Mouse (Mus musculus): Measurements from ENCODE around the gene 4930558K02Rik. TPM values are rescaled to one million over a fixed set of nuclear protein-coding genes. Genes with fewer than 3 reads are reported as not detected.
A peak's percentile ranks its signal among the peaks of the same experiment; 100 is the strongest.

4930558K02Rik gene
- polyA plus RNA-seq (2012; rRNA removed): 0.11 and 0.12 TPM in 2 replicates

DNA sequence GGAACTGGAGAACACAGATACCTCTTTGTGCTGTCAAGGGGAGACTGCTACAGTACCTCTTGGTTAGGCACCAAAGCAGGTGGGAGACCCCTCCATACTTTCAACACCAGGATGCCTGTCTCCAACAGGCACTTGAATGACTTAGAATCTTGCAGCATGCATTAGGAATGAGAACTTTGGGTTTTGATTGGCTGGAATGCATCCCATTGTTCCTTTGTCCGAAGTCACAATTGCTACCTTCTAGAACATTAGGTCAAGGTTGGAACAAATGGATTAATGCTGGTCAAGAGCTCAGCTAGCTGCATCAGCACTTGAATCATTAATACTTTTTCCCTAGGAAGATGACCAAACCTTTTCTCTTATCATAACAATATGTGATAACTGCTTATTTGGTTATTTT lies at the start of gene 4930558K02Rik:
4930558K02Rik (minus strand) TSS at position 101 of the 400 bp plus-strand sequence.
- no peak for DNase-seq (ENCODE audit: extremely low spot score in 1 of 2, low spot score in 1 of 2)

DNA sequence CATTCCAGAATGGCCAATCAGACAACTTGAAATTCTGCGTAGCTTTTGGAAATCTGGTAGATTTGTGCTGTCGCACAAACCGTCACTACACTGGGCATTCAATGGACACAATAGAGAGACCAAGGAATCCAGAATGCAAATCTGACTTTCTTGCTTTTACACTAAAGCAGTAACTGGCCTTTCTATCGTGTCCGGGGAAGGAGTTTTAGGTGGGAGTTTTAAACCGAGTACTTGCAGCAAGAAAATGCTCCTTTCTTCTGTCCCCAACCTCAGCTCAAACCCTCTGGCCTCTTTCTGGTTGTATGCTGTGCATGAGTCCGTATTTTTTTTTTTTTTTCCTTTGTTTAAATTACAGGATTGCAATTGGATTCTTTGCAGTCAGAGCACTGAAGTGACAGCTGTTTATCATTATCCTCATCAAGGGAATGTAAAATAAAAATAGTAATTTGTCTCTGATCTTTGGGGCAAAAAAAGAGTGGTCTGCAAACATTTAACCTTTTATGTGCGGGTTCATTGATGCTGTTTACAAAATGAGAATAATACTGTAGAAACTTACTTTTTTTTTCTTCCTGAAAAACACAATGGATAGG lies 44.3 kb upstream of the 4930558K02Rik start:
- DNase-seq (ENCODE audit: extremely low spot score in 1 of 2, low spot score in 1 of 2): no peak

DNA sequence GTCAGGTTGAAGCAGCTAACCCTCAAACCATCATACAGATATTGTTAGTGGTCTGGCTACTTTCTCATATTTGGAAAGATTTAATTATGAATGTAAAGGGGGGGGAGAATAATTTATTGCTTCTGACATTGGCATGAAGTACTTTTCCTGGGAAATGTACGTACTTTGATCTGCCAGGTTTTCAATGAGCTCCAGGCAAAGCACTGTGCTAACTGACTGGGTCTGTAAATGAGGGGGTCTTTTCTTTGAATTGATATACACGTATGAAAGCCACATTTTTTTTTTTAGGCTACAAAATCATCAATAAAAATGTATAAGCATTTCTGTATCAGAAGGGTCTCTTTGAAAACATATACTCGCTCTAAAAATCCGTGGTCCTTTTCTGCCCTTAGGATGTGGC lies 41.3 kb upstream of the 4930558K02Rik start:
- no peak for DNase-seq (ENCODE audit: extremely low spot score in 1 of 2, low spot score in 1 of 2)

DNA sequence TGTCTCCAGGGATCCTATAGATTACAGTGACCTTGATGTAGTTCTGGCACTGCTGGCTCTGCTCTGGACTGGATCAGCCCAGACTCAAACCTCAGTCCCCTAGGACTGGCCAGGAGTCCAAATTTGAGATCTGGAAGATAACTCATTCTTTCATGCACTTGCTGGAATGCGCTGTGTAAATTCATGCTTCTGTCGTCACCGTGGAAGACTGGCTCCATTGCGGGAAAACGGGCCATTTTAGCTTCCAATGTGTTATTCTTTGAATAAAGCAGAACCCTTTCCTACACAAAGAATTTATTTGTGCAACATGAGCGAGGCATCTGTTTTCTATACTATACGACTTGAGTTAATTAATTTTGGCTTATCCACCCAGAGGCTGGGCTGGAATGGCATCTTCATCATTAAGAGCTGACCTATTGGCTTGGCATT lies 40.9 kb upstream of the 4930558K02Rik start:
- no peak for DNase-seq (ENCODE audit: extremely low spot score in 1 of 2, low spot score in 1 of 2)

DNA sequence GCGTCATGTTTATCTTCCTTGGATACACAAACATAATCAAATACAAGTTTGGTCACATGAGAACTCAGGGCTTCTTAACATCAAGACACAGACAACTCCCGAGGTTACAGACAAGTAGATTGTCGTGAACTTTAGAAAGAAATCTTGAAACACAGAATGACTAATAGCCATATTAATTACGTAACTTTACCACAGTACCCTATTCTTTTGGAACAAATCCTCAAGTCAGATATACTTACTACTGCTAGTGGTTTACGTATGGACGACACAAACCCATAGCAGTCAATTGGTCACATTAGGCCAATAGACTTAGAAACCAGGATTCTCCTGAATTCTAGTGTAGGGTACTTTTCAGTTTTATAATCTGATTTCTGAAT lies 39.2 kb upstream of the 4930558K02Rik start:
- DNase-seq (ENCODE audit: extremely low spot score in 1 of 2, low spot score in 1 of 2): no peak

DNA sequence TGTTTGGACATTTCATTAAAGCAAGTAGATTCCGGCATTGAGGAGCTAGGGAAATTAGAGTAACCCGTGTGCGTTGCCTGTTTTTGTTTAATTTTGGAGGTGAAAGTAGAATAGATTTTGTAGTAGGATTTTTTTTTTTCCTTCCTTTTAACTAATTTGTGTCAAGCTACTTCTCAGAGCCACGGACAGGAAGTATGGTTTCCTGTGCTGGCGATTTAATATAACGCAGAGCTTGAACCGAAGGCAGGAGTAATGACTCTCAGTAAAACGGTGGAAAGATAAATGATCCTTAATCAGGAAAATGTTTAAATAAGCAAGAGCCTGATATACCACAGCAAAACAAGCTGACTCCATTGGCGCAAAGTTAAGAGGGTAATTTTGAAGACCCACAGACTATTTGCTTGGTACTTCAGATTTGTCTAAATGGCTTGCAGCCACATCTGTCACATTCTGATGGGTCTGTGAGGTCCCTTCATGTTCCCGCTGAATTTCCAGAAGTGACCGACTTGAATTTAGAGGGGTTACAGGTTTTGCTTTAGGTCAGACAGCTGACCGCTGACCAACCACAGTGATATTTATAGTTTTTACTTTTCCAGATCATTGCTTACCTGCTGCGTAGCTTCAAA lies 38.7 kb upstream of the 4930558K02Rik start:
- no peak for DNase-seq (ENCODE audit: extremely low spot score in 1 of 2, low spot score in 1 of 2)

DNA sequence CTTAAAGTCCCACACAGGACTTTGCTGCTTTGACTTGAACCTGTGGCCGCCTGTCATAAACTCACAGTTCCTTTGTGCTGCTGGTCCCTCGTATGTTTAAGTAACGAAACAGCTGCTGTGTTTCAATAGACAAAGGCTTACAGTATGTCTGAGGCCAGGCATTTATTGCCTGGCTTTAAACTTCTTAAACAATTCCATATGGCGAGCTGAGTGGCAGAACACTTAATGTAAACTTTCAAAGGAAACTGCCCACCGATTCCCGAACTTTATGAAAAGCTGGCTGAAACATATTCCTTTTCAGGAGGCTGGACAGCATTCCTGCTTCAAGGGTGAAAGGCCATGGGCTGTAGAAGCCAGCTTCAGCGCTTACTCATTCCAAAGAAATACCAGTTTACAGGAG lies 37.5 kb upstream of the 4930558K02Rik start:
- no peak for DNase-seq (ENCODE audit: extremely low spot score in 1 of 2, low spot score in 1 of 2)

DNA sequence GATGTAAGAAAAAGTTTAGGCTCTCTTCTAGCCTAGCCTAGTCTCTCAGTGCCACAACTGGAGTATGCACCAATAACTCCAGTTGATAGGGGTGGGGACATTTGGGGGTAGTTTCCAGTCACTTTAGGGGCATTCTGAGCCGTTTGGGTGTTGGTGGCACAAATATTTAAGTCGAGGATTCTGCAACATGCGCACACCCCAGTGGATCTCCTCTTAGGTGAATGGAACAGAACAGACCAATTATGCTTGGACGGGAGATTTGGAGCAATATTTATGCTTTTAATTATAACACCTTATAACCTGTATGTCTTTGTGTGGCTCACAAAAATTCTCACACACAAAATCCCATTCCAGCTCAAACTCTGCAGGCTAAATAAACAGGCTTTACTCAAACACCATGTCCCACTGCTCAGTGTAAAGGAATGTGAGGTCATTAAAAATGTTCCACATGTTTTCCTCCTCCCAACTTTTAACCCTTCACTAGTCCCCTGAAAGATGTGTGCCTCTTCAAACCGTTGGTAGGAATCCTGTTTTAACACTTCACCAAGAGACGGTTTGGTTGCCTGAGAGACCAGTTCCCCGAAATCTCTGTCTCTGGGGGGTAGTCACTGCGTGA lies 35.9 kb upstream of the 4930558K02Rik start:
- DNase-seq (ENCODE audit: extremely low spot score in 1 of 2, low spot score in 1 of 2): no peak

DNA sequence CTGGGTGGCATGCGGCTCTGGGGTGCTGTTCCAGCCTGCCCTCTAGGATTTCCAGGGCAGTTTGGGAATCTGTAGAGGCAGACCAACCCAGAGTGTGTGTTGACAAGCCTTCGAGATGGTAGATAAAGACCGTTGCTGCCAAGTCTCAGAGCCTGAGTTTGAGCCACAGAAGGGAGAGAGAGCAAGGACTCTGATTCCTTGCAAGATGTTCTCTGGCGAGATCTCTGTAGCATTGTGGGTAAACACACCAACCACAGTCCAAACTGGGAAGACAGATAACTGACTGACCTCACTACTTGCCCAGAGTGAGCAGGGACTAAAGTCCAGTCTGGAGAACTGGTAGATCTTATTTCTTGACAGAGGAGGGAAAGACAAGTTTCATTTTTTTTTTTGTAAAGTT lies 34.1 kb upstream of the 4930558K02Rik start:
- DNase-seq (ENCODE audit: extremely low spot score in 1 of 2, low spot score in 1 of 2): no peak

DNA sequence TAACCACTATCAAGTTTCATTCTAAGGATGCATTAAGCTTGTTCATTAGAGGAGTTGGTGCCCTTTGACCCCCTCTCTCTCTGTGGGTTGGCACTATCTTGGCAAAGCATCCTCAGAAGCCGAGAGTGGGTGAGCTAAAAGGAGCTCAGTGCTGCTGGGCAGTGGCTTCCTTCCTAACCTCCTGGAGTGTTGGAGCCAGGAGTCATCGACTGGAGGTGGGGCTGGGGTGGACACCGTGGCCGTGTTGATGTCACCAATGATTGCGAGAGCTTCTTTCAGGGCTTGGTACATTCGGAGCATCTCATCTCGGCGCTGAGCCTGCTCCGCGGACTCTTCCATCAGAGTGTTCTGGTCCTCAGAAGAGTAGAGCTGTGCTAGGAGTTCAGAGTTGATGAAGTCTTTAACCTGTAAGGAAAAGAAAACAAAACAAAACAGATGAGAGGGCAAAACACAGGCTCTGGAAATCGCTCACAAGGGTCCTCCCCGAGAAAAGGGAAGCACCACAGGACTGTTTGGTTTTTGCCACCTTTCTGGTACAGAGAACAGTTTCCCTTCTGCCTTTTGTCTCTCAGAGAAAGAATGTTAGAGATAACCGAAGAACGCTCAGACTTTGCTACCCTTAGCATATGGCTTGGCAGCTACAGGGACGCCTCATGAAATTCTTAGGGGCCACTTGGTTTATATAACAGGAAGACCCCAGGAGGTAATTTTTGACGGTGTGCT lies 32.2 kb upstream of the 4930558K02Rik start:
- no peak for DNase-seq (ENCODE audit: extremely low spot score in 1 of 2, low spot score in 1 of 2)

DNA sequence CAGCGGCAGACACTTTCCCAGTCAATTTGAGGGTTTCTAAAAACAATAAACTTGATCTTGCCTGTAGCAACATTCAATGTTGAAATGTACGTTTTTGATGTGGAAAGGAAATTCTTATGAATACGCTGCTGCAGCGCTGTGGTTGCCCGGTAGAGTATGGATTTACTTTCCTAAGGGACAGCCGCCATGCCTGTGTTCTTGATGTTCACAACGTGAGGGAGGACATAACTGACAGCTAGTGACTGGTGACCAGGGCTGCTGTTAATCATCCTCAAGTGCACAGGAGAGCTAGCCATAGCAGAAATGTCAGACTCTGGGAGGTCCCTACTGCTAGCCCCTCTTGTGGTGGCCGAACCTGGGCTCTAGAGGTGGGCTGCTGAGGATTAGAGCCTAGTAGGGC lies 29.6 kb upstream of the 4930558K02Rik start:
- no peak for DNase-seq (ENCODE audit: extremely low spot score in 1 of 2, low spot score in 1 of 2)

DNA sequence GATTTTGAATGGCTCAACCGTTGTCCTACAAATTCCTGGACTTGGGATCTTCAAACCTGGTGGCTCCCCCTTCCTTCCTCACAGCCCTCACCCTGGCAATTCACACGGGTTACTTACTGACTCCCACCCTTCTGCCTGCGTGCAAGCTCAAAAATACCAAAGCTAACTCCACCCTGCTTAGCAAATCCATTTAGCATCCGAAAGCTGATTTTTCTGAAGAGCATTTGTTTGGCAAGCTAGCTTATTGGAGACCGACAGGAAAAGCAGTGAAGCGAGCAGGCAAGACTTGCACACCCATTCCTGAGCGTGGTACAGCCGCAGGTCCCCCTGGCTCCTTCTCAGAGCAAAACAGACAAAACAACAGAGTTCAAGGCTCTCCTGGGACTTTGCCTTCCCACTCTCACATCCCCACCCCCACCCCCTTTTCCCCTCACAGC lies 29.2 kb upstream of the 4930558K02Rik start:
- peak in 1 of 2 experiments; percentile 16 for DNase-seq (ENCODE audit: extremely low spot score in 1 of 2, low spot score in 1 of 2)

DNA sequence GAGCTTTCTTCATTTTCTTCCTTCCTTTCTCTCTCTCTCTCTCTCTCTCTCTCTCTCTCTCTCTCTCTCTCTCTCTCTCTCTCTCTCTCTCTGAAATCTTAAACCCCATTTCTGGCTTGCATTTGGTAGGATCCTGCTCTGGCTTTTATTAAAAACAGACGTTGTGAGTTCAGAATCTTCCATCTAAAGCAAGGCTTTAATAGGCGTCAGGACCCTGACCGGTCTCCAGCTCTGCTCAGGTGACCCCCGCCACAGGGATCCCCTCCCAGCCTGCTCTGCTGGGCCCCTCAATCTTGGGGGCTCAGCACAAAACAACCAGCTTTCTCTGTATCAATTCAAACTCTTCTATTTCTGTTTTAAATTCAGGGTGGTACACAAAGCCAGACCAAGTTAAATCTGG lies 28.8 kb upstream of the 4930558K02Rik start:
- DNase-seq (ENCODE audit: extremely low spot score in 1 of 2, low spot score in 1 of 2): no peak

DNA sequence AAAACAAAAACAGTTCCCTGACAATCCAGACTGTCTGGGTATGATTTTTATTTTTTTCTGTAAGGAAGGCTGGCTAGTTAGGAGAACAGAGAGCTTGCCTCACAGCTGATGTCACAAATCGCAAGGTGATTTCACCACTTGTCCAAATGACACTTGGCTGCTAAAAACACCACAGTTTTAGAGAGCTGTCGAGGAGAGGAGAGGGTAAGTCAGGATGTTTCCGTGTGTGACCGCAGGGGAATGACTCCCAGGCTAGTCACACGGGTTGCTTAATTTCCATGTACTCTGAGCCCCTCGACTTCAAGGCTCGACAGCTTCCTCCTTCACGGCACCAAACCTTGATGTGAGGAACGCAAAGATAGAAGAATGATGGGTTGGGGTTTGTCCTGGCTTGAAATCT lies 26.7 kb upstream of the 4930558K02Rik start:
- DNase-seq (ENCODE audit: extremely low spot score in 1 of 2, low spot score in 1 of 2): no peak

DNA sequence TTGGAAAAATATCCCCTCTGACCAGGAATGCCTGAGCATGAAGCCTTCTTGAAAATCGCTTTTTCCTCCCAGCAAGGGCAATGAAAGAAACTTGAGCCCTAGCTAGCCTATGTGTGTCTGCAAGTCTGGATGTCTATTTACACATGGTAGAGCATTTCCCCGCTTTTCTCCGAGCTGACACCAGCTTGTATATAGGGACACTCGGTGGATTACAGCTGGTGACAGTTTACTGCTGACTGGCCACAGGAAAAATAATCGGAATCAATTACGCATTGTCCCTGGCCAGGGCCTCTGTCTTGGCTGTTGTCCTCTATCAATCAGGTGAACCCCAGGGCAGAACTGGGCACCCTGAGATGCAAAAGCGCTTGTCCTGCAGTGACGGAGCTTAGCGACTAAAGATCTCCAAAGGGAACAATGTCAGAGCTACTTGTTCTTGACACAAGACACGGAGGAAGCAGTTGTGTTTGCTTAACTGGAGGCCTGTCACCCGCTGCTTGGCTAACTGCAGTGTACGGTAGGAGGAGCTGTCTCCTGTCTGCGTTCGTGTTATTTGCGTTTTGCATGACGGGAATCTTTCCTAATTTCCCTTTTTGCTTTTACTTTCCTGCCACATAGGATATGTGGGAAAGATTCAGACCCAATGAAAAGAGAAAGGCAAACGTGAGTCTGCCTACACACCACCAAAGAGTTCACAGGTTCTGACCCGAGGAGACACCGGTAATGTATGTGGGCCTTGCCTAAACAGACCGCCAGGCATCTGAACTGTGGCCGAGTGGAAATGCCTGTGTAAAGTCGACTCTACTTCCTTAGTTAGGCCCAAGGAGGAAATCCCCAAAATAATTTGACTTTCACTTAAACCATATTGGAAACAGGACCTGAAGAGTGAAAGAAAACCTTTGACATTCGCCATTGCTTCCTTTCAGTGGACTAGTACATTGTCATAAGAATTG lies 25.7 kb upstream of the 4930558K02Rik start:
- DNase-seq (ENCODE audit: extremely low spot score in 1 of 2, low spot score in 1 of 2): peak in 1 of 2 experiments; percentile 19

DNA sequence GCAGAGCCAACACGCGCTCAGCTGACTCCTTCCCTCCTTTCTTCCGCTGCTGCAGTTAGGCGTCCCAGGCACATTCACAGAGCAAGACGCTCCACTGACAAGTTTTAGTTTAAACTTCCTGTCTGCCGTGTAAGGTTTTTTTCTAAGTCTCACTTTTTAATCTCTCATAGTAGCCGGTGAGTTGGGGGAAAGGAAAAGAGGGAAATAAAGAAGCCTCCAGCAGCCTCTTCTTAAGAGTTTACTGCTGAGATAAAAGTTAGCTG lies 25.0 kb upstream of the 4930558K02Rik start:
- DNase-seq (ENCODE audit: extremely low spot score in 1 of 2, low spot score in 1 of 2): no peak

DNA sequence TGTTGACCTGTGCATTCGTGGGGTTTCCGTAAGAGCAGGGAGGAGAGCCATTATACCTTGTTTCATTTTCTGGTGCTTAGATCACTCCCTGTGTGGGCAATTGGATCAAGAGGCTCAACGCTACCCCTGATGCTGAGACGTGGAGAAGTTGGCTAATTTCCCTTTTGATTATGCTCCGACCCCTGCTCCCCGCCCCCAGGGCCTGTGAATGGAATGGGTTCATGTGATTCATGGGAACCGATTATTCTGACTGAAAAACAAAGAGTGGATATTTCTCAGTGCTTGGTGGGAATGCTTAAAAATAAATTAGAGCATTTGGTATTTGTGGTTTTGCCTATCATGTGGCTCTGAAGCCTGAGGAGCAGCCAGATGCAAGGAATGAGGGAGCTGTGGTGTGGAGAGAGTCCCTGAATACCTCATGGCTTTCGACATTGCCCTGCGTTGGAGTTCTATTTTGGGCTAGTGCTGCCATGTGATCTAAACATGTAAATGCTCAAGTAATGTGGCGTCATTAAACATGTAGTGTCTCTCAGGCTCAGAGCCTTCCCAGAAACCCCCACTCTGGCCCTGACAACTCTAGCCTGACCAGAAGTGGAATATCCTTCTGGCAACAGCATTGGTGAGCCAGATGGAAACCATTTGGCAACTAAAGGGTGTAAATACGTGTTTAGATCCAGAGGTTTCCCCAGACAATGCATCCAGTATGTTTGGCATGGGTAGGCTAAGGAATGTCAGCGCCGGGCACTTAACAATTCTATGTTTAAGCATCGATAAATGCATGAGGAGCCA lies 24.5 kb upstream of the 4930558K02Rik start:
- no peak for DNase-seq (ENCODE audit: extremely low spot score in 1 of 2, low spot score in 1 of 2)

DNA sequence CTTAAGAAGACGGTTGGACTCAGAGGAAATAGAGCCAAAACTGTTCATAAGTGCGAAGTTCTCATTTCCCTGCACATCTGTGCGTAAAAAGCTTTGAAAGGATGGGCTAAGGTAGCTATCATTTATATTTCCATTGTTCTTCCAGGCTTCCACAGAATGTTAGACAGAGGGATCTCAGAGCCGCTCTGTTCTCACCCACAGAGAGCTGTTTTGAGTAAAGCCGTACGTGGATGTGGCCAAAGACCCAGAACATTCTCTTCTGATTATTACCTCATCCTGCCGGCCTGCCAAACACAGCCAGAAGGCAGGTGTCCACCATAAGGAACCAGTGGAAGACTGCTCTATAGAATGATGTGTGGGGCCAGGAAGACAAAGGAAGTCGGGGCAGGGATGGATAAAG lies 21.9 kb upstream of the 4930558K02Rik start:
- no peak for DNase-seq (ENCODE audit: extremely low spot score in 1 of 2, low spot score in 1 of 2)

DNA sequence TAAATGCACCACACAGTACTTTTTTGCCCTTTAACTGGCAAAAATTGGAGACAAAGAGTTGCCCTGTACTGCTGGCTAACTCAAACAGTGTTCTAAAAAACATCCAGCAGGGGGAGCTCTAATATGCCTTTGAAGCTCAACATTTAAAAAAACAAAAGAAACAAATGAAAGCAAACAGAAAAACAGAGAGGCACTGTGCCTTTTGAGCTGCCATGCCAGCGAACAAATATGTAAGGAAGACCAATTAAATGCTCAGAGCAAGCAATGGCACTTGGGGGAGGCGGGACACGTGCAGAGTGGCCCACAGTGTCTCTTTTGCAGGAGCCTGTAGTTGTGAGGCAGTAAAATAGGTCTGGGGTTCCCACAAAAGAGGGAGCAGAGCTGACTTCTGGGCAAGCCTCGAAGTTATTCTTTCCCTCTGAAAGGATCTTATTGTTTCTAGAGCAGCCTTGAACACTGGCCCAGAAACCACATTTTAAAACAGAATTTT lies 20.5 kb upstream of the 4930558K02Rik start:
- peak; percentile 69 to 87 for DNase-seq (ENCODE audit: extremely low spot score in 1 of 2, low spot score in 1 of 2)

DNA sequence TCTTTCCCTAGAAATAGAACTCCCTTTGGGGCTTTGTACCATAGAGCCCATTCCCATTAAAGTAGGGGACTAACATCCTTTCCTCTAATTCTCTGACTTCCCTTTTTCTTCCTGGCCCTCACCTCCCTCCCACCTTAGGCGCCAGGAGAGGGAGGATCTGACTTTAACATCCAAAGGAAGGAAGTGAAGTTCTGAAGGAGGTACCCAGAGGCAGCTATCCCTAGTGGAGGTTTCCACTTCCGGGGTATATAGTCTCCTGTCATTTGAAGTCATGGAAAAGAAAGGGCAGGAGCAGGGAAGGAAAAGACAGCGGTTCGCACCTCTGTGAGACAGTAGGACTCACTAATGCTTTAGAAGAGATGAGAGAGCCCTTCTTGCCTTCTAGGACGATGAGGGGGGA lies 19.9 kb upstream of the 4930558K02Rik start:
- no peak for DNase-seq (ENCODE audit: extremely low spot score in 1 of 2, low spot score in 1 of 2)
